Mouse (Mus musculus) kidney, embryonic 14.5 days (tissue): ENCODE data around the gene Retn. TPM values are rescaled to one million over a fixed set of nuclear protein-coding genes. Genes with fewer than 3 reads are reported as not detected.

ENCODE experiments used
- ATAC-seq: fragments of 200-750 bp; cut with Nextera tagmentation; 2 replicates; pipeline ENCODE4 v1.8.0; 2017; ENCODE audit warnings: moderate number of reproducible peaks, mild to moderate bottlenecking, moderate TSS enrichment, moderate library complexity; ENCODE audit not compliant: low FRiP score, low TSS enrichment
- H3K27ac ChIP-seq: fragments of 300-500 bp; sonication (generic); 2 replicates; pipeline ENCODE4 v1.5.1; 2014; ENCODE audit warnings: low read depth, mild to moderate bottlenecking, low read length, moderate library complexity, mixed read lengths
- H3K27me3 ChIP-seq: fragments of 300-500 bp; sonication (generic); 2 replicates; pipeline ENCODE4 v1.6.1; 2014; ENCODE audit warnings: mild to moderate bottlenecking, low read length; ENCODE audit not compliant: control insufficient read depth, insufficient read depth
- H3K36me3 ChIP-seq: fragments of 300-500 bp; sonication (generic); 2 replicates; pipeline ENCODE4 v1.6.1; 2014; ENCODE audit warnings: low read length, mixed read lengths; ENCODE audit not compliant: control insufficient read depth, insufficient read depth
- H3K4me1 ChIP-seq: fragments of 300-500 bp; sonication (generic); 2 replicates; pipeline ENCODE4 v1.6.1; 2014; ENCODE audit warnings: low read length, mixed read lengths; ENCODE audit not compliant: control insufficient read depth, insufficient read depth
- H3K4me2 ChIP-seq: fragments of 300-500 bp; sonication (generic); replicated peaks from 2 replicates; pipeline ENCODE4 v1.6.1; 2014; ENCODE audit warnings: low read depth, mild to moderate bottlenecking, low read length
- H3K4me3 ChIP-seq: fragments of 300-500 bp; sonication (generic); 2 replicates; pipeline ENCODE4 v1.5.1; 2014; ENCODE audit warnings: mild to moderate bottlenecking, low read length
- H3K9ac ChIP-seq: fragments of 300-500 bp; sonication (generic); 2 replicates; pipeline ENCODE4 v1.6.1; 2014; ENCODE audit warnings: low read depth, mild to moderate bottlenecking, low read length, moderate library complexity
- H3K9me3 ChIP-seq: fragments of 300-500 bp; sonication (generic); 2 replicates; pipeline ENCODE4 v1.6.1; 2016; ENCODE audit warnings: low read length; ENCODE audit not compliant: control insufficient read depth
- WGBS: fragments of 180-500 bp; shearing (Covaris S2); extraction: QIAGEN DNeasy Blood & Tissue Kit; methylation state at CpG from one replicate; pipeline ENCODE4 v1.1.7; 2014; 5-methylcytosine and 5-hydroxymethylcytosine counted together
- polyA plus RNA-seq: library from polyadenylated mRNA; unstranded; fragments of >200 nt; fragmentation: Nextera tagmentation; extraction: Ambion mirVana; gene quantifications from 2 replicates; pipeline ENCODE4 v1.2.1, GENCODE M21; 2014

The Retn gene
- polyA plus RNA-seq, 1 experiment from 2014 or later: 0.73 TPM

- Histone ChIP-seq H3K4me1 (0 out of 2 replicates have a peak, but pooled peaks cover 4% of the 10 kb centered on the region), H3K27ac (no peak overlapping the region), H3K36me3 (no peaks in the 10 kb centered on the region), H3K4me2 (no peak overlapping the region), H3K9ac (no peak overlapping the region), H3K27me3 (no peaks in the 10 kb centered on the region; the same call in 1 of the 2 replicates), H3K4me3 (no peak overlapping the region), H3K9me3 (no peaks in the 10 kb centered on the region)
- no peak for ATAC-seq
- 50% methylated on average over 5 of the region's 5 CpGs for WGBS
Measured at GRCm38 (mm10) chr8:3626971-3627370, 28.6 kb upstream of the Retn start.

GRCm38 (mm10) chr8:3628014-3628413 lies 27.6 kb upstream of the Retn start:
- H3K9me3 ChIP-seq: no peaks in the 10 kb centered on the region
- no peak overlapping the region for H3K4me3 ChIP-seq
- no peaks in the 10 kb centered on the region for H3K4me1 ChIP-seq
- H3K27ac ChIP-seq: no peak overlapping the region
- no peaks in the 10 kb centered on the region; the same call in 1 of the 2 replicates for H3K27me3 ChIP-seq
- no peaks in the 10 kb centered on the region for H3K36me3 ChIP-seq
- H3K4me2 ChIP-seq: no peak overlapping the region
- H3K9ac ChIP-seq: no peak overlapping the region
- 22% methylated on average over 5 of the region's 5 CpGs for WGBS
- ATAC-seq: 0 out of 2 replicates have a peak, but pooled peaks have one; percentile 1

- peak; percentile 88 for ATAC-seq
- 6% methylated on average over 47 of the region's 47 CpGs for WGBS
- no peak within 1 kb of the TSS for H3K27ac ChIP-seq
- H3K9ac ChIP-seq: peak within 1 kb of the TSS; percentile 60
- H3K4me3 ChIP-seq: peak within 1 kb of the TSS; percentile 66
- no peaks in the 10 kb centered on the region for H3K9me3 ChIP-seq
- H3K4me1 ChIP-seq: no peaks in the 10 kb centered on the region
- peak within 1 kb of the TSS; percentile 75 for H3K4me2 ChIP-seq
- no peaks in the 10 kb centered on the region for H3K36me3 ChIP-seq
- H3K27me3 ChIP-seq: no peaks in the 10 kb centered on the region; the same call in 1 of the 2 replicates
Measured at GRCm38 (mm10) chr8:3630647-3631477, 24.7 kb upstream of the Retn start, which contains the start of gene Stxbp2. TSS of gene Stxbp2 (plus strand) at chr8:3630955.

DNA sequence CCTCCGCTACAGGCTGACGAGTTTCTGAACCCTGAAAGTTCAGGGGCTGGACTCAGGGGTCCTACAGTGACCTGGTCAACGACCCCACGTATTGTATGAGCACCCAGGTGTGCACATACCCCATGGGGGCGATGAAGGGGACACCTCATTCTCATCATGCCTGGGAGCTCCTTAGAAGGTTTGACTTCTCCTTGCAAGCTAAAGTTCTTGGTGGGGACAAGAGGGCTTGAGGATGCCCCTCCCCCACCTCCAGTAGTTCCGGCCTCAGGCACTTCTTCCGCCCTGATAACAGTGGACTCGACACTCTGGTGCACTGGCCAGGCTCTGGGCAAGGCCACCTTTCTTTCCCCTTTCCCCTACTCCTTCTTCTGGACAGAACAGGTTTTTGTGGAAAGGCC lies 24.1 kb upstream of the Retn start:
- Histone ChIP-seq H3K27ac (no peak overlapping the region), H3K9ac (peak overlapping the region; percentile 60), H3K36me3 (peaks cover 6% of the 10 kb centered on the region), H3K27me3 (no peaks in the 10 kb centered on the region; the same call in 1 of the 2 replicates), H3K4me2 (peak overlapping the region; percentile 75), H3K4me1 (no peaks in the 10 kb centered on the region), H3K9me3 (no peaks in the 10 kb centered on the region), H3K4me3 (peak overlapping the region; percentile 66)
- ATAC-seq: 0 out of 2 replicates have a peak, but pooled peaks have one; percentile 14
- 22% methylated on average over 8 of the region's 8 CpGs for WGBS

GRCm38 (mm10) chr8:3645804-3646203 lies 9.8 kb upstream of the Retn start:
- H3K4me2 ChIP-seq: no peak overlapping the region
- 23% methylated on average over 5 of the region's 5 CpGs for WGBS
- H3K4me1 ChIP-seq: 0 out of 2 replicates have a peak, but pooled peaks cover 6% of the 10 kb centered on the region
- no peaks in the 10 kb centered on the region for H3K9me3 ChIP-seq
- no peaks in the 10 kb centered on the region for H3K27me3 ChIP-seq
- H3K4me3 ChIP-seq: no peak overlapping the region
- peak; percentile 24; the same call in 1 of the 2 replicates for ATAC-seq
- no peaks in the 10 kb centered on the region for H3K36me3 ChIP-seq
- H3K27ac ChIP-seq: no peak overlapping the region
- no peak overlapping the region for H3K9ac ChIP-seq

DNA sequence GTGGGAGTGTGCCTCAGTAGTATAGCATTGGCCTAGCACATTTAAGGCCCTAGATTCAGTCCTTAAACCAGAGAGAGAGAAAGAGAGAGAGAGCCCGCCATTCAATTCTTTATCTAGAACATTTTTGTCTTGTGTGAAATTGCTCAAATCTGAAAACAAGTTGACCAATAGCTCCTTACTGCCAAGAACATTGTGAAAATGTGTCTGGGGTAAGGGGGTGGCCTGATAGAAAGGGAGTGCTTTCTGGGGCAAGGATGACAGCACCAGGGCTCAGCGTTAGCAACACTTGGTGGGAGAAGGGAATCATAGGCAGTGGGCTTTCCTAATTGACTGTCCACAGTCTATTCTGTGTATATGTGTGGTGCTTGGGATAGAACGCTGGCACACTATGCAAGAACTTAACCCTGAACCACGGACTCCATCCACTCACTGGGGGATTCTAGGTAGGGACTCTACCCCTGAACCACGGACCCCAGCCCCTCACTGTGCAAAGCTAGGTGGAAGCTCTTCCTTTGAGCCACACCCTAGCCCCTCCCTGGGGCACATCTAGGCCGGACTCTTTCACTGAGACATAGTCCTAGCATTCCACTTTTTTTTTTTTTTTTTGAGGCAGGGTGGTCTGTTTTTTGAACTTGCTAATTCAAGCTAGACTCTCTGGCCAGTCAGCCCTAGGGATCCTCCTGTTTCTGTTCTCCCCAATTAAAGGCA lies 8.6 kb upstream of the Retn start:
- Histone ChIP-seq H3K9ac (no peak overlapping the region), H3K36me3 (no peaks in the 10 kb centered on the region), H3K9me3 (no peaks in the 10 kb centered on the region), H3K4me3 (no peak overlapping the region), H3K27ac (no peak overlapping the region), H3K4me1 (0 out of 2 replicates have a peak, but pooled peaks cover 6% of the 10 kb centered on the region), H3K4me2 (no peak overlapping the region), H3K27me3 (no peaks in the 10 kb centered on the region)
- 78% methylated on average over 6 of the region's 6 CpGs for WGBS
- ATAC-seq: no peak; the same call in 1 of the 2 replicates

DNA sequence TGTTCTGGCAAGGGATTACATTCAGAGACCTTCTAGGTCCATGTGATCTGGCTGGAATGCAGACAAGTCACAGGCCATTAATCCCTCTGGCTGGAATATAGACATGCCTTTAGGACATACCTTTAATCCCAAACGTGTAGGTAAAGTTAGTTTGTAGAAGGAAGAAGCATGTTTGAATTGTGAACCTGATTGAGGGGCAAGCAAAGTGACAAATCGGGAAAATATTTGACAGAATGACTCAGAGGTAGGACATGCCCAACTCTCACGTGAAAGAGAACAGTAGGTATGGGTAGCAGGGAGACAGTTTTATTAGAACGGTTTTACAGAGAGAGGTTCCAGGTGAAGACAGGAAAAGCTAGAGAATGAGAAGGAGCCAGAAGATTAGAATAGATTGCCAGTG lies 8.0 kb upstream of the Retn start:
- WGBS: 65% methylated on average over 4 of the region's 4 CpGs
- Histone ChIP-seq H3K4me1 (0 out of 2 replicates have a peak, but pooled peaks cover 6% of the 10 kb centered on the region), H3K4me3 (no peak overlapping the region), H3K4me2 (no peak overlapping the region), H3K27me3 (no peaks in the 10 kb centered on the region), H3K9me3 (no peaks in the 10 kb centered on the region), H3K27ac (no peak overlapping the region), H3K36me3 (no peaks in the 10 kb centered on the region), H3K9ac (no peak overlapping the region)
- ATAC-seq: no peak

- no peak overlapping the region for H3K27ac ChIP-seq
- H3K9ac ChIP-seq: no peak overlapping the region
- no peak overlapping the region for H3K4me2 ChIP-seq
- H3K4me3 ChIP-seq: no peak overlapping the region
- ATAC-seq: no peak
- no peaks in the 10 kb centered on the region for H3K27me3 ChIP-seq
- 0 out of 2 replicates have a peak, but pooled peaks cover 6% of the 10 kb centered on the region for H3K4me1 ChIP-seq
- H3K9me3 ChIP-seq: no peaks in the 10 kb centered on the region
- 52% methylated on average over 2 of the region's 2 CpGs for WGBS
- H3K36me3 ChIP-seq: no peaks in the 10 kb centered on the region
Measured at GRCm38 (mm10) chr8:3648268-3648667, 7.3 kb upstream of the Retn start.
